Mouse (Mus musculus): ENCODE measurements around the gene Slc12a8. TPM values are rescaled to one million over a fixed set of nuclear protein-coding genes. Genes with fewer than 3 reads are reported as not detected.

Gene Slc12a8
- polyA plus RNA-seq, 1 experiment from 2014 or later: 0.89 TPM

DNA sequence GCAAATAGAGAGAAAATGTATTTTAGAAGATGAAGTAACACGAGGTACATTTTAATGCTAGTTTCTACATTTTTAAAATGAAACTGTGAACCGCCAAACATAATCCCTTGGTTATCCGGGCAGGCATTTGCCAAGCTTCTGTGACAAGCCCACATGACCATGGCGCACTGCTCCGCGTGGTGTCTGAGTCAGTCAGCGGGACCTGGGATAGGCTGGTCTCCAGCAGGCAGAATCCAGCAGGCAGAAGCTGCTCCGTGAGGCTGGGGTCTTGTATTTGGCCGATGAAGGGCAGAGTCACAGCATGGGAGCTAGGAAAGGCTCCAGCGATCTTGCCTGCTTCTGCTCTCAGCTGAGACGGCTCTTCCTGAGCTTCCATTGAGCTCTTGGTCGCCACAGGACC, 41.0 kb downstream of the Slc12a8 start:
- no peak for DNase-seq (ENCODE audit: low spot score)
- Histone ChIP-seq H3K4me1 (replicated peaks; ENCODE audit: insufficient read depth, low read length) (0 out of 2 replicates have a peak, but pooled peaks cover 4% of the 10 kb centered on the region), H3K27me3 (ENCODE audit: insufficient read depth, low read length) (no peaks in the 10 kb centered on the region), H3K27ac (no peak overlapping the region), H3K36me3 (ENCODE audit: insufficient read depth, low read length) (no peaks in the 10 kb centered on the region), H3K9ac (ENCODE audit: low read depth, low read length) (no peak overlapping the region), H3K4me2 (ENCODE audit: low read length) (no peak overlapping the region), H3K9me3 (replicated peaks; ENCODE audit: low read length) (no peaks in the 10 kb centered on the region), H3K4me3 (replicated peaks; ENCODE audit: low read depth, low read length) (no peak overlapping the region)
- WGBS: 89% methylated on average over 12 of the region's 12 CpGs
- ATAC-seq (replicated peaks; ENCODE audit: low FRiP score, low read depth): no peak
- TF ChIP-seq CTCF (IDR thresholded peaks at IDR 0.05; ENCODE audit: low read depth): no peak

- TF ChIP-seq CTCF (IDR thresholded peaks at IDR 0.05; ENCODE audit: low read depth): peak; percentile 96
- ATAC-seq (replicated peaks; ENCODE audit: low FRiP score, low read depth) (peak; percentile 90), DNase-seq (ENCODE audit: low spot score) (peak; percentile 93)
- Histone ChIP-seq H3K9ac (ENCODE audit: low read depth, low read length) (no peak overlapping the region), H3K36me3 (ENCODE audit: insufficient read depth, low read length) (no peaks in the 10 kb centered on the region), H3K4me1 (replicated peaks; ENCODE audit: insufficient read depth, low read length) (0 out of 2 replicates have a peak, but pooled peaks cover 4% of the 10 kb centered on the region), H3K4me3 (replicated peaks; ENCODE audit: low read depth, low read length) (no peak overlapping the region), H3K27ac (peak overlapping the region; percentile 32), H3K4me2 (ENCODE audit: low read length) (no peak overlapping the region; the same call in 1 of the 2 replicates), H3K9me3 (replicated peaks; ENCODE audit: low read length) (no peaks in the 10 kb centered on the region), H3K27me3 (ENCODE audit: insufficient read depth, low read length) (no peaks in the 10 kb centered on the region)
- WGBS: 0% methylated on average over 6 of the region's 6 CpGs
These were observed 43.2 kb downstream of the Slc12a8 start for GRCm38 (mm10) chr16:33560281-33560680.

GRCm38 (mm10) chr16:33561308-33562009, 44.3 kb downstream of the Slc12a8 start:
- Histone ChIP-seq H3K9me3 (replicated peaks; ENCODE audit: low read length) (no peaks in the 10 kb centered on the region), H3K4me3 (replicated peaks; ENCODE audit: low read depth, low read length) (no peak overlapping the region), H3K4me2 (ENCODE audit: low read length) (no peak overlapping the region), H3K36me3 (ENCODE audit: insufficient read depth, low read length) (no peaks in the 10 kb centered on the region), H3K27me3 (ENCODE audit: insufficient read depth, low read length) (no peaks in the 10 kb centered on the region), H3K9ac (ENCODE audit: low read depth, low read length) (no peak overlapping the region), H3K4me1 (replicated peaks; ENCODE audit: insufficient read depth, low read length) (0 out of 2 replicates have a peak, but pooled peaks cover 4% of the 10 kb centered on the region), H3K27ac (0 out of 2 replicates have a peak overlapping the region, but pooled peaks have one; percentile 25)
- no peak for TF ChIP-seq CTCF (IDR thresholded peaks at IDR 0.05; ENCODE audit: low read depth)
- 84% methylated on average over 12 of the region's 12 CpGs for WGBS
- no peak for ATAC-seq (replicated peaks; ENCODE audit: low FRiP score, low read depth)
- no peak for DNase-seq (ENCODE audit: low spot score)

- Histone ChIP-seq H3K27ac (peak overlapping the region; percentile 51; the same call in 1 of the 2 replicates), H3K9me3 (replicated peaks; ENCODE audit: low read length) (no peaks in the 10 kb centered on the region), H3K9ac (ENCODE audit: low read depth, low read length) (no peak overlapping the region), H3K4me2 (ENCODE audit: low read length) (no peak overlapping the region), H3K27me3 (ENCODE audit: insufficient read depth, low read length) (no peaks in the 10 kb centered on the region), H3K4me1 (replicated peaks; ENCODE audit: insufficient read depth, low read length) (peaks cover 8% of the 10 kb centered on the region; the same call in 1 of the 2 replicates), H3K4me3 (replicated peaks; ENCODE audit: low read depth, low read length) (no peak overlapping the region), H3K36me3 (ENCODE audit: insufficient read depth, low read length) (no peaks in the 10 kb centered on the region)
- ATAC-seq (replicated peaks; ENCODE audit: low FRiP score, low read depth): no peak
- DNase-seq (ENCODE audit: low spot score): peak; percentile 44
- WGBS: 51% methylated on average over 12 of the region's 12 CpGs
- TF ChIP-seq CTCF (IDR thresholded peaks at IDR 0.05; ENCODE audit: low read depth): no peak
These were observed 45.9 kb downstream of the Slc12a8 start for GRCm38 (mm10) chr16:33562874-33563537.

GRCm38 (mm10) chr16:33563538-33564013, 46.4 kb downstream of the Slc12a8 start:
- no peak overlapping the region for H3K4me3 ChIP-seq (replicated peaks; ENCODE audit: low read depth, low read length)
- no peak overlapping the region for H3K4me2 ChIP-seq (ENCODE audit: low read length)
- ATAC-seq (replicated peaks; ENCODE audit: low FRiP score, low read depth): no peak
- peak; percentile 72 for DNase-seq (ENCODE audit: low spot score)
- no peaks in the 10 kb centered on the region for H3K36me3 ChIP-seq (ENCODE audit: insufficient read depth, low read length)
- no peak for TF ChIP-seq CTCF (IDR thresholded peaks at IDR 0.05; ENCODE audit: low read depth)
- WGBS: 38% methylated on average over 5 of the region's 5 CpGs
- peak overlapping the region; percentile 51; the same call in 1 of the 2 replicates for H3K27ac ChIP-seq
- H3K27me3 ChIP-seq (ENCODE audit: insufficient read depth, low read length): no peaks in the 10 kb centered on the region
- peaks cover 8% of the 10 kb centered on the region; the same call in 1 of the 2 replicates for H3K4me1 ChIP-seq (replicated peaks; ENCODE audit: insufficient read depth, low read length)
- H3K9ac ChIP-seq (ENCODE audit: low read depth, low read length): no peak overlapping the region
- H3K9me3 ChIP-seq (replicated peaks; ENCODE audit: low read length): no peaks in the 10 kb centered on the region

DNA sequence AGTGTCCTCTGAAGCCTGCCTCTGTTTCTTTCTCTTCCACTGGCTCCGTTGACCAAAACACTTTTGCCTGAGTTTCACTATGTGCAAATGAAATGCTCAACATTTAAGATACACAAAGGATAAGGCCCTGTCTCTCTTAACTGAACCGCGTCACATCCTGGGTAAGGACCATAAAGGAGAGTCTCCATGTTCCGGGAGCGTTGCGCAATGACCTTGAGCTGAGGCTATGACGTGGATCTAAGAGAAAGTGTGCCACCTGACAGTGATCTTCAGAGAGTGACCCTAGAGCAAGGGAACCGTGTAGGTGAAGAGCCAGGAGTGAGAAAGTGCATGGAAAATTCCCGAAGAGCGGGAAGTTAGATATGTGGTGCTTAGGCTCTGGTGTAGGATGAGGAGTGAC, 49.3 kb downstream of the Slc12a8 start:
- Histone ChIP-seq H3K9ac (ENCODE audit: low read depth, low read length) (no peak overlapping the region), H3K4me1 (replicated peaks; ENCODE audit: insufficient read depth, low read length) (peaks cover 8% of the 10 kb centered on the region; the same call in 1 of the 2 replicates), H3K36me3 (ENCODE audit: insufficient read depth, low read length) (no peaks in the 10 kb centered on the region), H3K4me2 (ENCODE audit: low read length) (no peak overlapping the region), H3K4me3 (replicated peaks; ENCODE audit: low read depth, low read length) (no peak overlapping the region), H3K27ac (no peak overlapping the region), H3K27me3 (ENCODE audit: insufficient read depth, low read length) (no peaks in the 10 kb centered on the region), H3K9me3 (replicated peaks; ENCODE audit: low read length) (no peaks in the 10 kb centered on the region)
- DNase-seq (ENCODE audit: low spot score) (no peak), ATAC-seq (replicated peaks; ENCODE audit: low FRiP score, low read depth) (no peak)
- no peak for TF ChIP-seq CTCF (IDR thresholded peaks at IDR 0.05; ENCODE audit: low read depth)
- WGBS: 85% methylated on average over 10 of the region's 10 CpGs

All from kidney, postnatal 0 days (tissue).